Mouse (Mus musculus): ENCODE data around the gene Dgkg.

GRCm38 (mm10) chr16:22663136-22663535 is 6.1 kb upstream of the Dgkg start:
- TF ChIP-seq POLR2A (IDR thresholded peaks at IDR 0.05; ENCODE audit: low read depth, low read length) (no peak), CTCF (IDR thresholded peaks at IDR 0.05; ENCODE audit: extremely low read depth, insufficient read depth, insufficient read length, insufficient replicate concordance) (no peak)

Data from spleen, adult 2 months (tissue).